Mouse (Mus musculus) spleen, adult 2 months (tissue): ENCODE results near the gene Fndc3b.

Experiments
- CTCF ChIP-seq: fragments of 200-500 bp; IDR thresholded peaks from 2 replicates; pipeline ENCODE4 v1.5.1; 2011; ENCODE audit warnings: mild to moderate bottlenecking, inconsistent platforms; ENCODE audit not compliant: insufficient read depth, insufficient read length, insufficient replicate concordance; ENCODE audit errors: extremely low read depth
- POLR2A ChIP-seq: fragments of 200-500 bp; IDR thresholded peaks from 2 replicates; pipeline ENCODE4 v1.6.1; 2011; ENCODE audit warnings: low read depth, low read length, inconsistent platforms

DNA sequence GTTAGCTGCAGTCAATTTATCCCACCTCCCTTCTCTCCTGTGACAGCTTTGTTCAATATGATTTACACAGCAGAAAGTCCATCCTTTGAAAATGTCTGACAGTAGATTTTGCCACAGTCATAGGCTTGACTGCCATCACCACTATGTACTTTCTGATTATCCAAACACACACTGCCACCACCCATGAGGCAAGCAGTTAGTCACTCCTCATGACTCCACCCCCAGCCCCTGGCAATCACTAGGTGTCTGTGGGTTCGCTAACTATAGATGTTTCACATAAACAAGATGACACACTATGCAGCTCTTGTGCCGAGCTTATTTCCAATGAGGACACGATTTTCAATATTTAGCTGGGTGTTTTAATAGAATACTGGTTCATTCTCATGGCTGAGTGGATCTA, 160.1 kb downstream of the Fndc3b start:
- TF ChIP-seq POLR2A (no peak), CTCF (no peak)
